Mouse (Mus musculus) CD8-positive naive resting alpha-beta T cell, adult 2 months (primary cell): ENCODE measurements around the gene Zyx.

Experiments
- DNase-seq, 2 experiments: peaks; one replicate each; pipeline ENCODE4 v3.0.0; 2022; ENCODE audit warnings: low read depth in 2 of 2, low spot score in 2 of 2

Zyx gene

DNA sequence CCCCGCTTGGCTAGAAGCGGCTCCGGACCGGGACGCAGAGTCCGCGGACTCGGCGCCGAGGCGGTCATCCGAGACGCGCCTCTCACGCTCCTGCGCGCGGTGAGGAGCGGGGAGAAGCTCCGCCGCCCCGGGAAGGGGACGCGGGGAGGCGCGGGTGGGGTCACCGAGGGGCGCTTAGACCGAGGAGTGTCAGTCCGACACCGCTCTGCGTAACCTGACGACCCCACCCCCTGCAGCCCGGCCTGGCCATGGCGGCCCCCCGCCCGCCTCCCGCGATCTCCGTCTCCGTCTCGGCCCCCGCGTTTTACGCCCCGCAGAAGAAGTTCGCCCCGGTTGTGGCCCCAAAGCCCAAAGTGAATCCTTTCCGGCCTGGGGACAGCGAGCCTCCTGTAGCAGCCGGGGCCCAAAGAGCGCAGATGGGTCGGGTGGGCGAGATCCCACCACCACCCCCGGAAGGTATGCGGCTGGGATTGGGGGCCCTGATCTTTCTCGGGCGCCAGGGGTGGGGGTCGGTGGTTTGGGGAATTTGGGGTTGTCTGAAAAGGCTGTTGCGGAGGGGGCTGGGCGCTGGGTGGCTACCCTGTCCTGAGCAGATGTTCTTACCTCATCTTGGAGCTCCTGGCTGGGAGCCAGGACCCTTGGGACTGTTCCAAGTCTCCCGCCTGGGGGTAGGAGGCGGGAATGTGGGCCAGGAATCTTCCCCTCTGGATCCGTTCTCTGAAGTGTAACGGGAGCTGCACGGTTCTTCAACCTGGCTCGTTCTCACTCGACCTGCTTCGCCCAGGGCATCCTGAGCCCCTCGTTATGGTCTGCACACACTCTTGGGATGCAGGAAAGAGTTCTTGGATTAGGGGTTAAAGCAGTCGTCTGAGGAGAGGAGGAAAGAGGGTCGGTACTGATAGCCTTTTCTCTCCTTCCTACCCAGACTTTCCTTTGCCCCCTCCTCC, 864 bp downstream of the Zyx start:
- DNase-seq = no peak

DNA sequence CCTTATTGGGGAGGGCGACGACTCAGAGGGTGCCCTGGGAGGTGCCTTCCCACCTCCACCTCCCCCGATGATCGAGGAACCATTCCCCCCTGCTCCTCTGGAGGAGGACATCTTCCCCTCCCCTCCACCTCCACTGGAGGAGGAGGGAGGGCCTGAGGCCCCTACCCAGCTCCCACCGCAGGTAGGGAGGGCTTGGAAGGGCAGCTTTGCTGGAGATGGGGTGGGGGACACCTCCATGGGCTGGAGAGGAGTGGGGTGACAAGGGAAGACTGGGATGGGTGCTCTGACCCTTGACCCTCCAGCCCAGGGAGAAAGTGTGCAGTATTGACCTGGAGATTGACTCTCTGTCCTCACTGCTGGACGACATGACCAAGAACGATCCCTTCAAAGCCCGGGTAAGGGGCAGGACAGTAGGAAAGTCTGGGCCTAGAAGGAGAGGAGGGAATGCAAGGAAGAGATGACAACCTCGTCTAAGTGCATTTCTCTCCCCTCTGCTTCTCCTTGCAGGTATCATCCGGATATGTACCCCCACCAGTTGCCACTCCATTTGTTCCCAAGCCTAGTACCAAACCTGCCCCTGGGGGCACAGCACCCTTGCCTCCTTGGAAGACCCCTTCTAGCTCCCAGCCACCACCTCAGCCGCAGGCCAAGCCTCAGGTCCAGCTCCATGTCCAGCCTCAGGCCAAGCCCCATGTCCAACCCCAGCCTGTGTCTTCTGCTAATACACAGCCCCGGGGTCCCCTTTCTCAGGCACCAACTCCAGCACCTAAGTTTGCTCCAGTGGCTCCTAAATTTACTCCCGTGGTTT, 1.7 kb downstream of the Zyx start:
- no peak for DNase-seq

DNA sequence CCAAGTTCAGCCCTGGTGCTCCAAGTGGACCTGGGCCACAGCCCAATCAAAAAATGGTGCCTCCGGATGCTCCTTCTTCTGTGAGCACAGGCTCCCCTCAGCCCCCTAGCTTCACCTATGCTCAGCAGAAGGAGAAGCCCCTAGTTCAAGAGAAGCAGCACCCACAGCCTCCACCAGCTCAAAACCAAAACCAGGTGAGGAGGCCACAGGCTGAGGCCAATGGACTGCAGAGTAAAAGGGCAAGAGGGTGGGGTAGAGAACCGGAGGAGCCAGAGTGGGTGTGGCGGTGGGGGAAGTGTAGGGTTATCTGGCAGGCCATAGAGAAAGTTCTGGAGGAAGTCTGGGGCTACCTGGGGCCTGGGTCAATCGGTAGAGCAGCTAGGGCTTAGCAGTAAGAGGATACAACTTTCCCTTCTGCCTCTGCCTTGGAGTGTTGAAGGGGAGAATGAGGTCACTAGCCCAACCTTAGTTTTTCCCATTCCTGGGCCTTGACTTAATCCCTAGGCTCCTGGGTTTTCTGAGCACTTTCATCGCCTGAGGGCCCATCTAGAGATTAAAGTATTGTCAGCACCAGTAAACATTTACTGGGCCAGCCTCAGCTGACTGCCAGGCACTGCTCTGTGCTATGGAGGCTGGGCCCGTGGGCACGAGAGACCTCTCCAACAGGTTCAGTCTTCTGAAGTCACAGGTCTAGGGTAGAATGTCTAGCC, 2.5 kb downstream of the Zyx start:
- DNase-seq = no peak

DNA sequence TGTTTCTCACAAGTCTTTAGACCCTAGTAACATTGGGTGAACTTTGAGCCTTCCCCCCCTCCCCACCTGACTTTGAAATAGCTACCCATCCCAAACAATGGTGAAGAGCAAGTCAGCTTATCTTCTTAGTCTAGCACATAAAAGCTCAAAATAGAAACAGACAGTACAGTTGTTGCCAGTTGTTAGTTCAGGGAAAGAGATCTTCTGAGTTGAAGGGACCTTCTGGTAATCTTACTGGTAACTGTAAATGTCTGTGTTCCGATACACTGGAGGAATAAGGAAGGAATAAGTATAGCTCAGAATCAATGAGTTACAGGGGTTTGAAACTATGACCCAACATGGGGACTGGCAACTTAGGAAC, 3.0 kb downstream of the Zyx start:
- DNase-seq = no peak

DNA sequence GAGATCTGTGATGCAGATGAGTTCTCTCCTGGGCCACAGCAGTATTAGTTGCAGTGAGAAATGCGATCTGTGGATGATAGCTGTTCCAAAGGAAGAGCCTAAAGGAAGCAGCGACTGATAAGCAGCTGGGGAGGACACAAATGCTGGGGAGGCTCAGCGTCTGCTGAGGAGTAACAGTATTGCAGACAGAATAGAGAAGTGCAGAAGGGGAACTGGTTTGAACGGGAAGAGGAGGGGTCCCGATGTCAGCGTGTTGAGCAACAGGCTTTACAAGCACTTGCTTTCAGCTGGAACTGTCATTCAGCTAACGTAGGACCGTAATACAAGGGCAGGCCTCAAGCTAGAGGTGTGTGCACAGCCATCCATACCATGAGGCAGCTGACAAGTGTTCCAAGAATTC, 3.8 kb downstream of the Zyx start:
- no peak for DNase-seq

DNA sequence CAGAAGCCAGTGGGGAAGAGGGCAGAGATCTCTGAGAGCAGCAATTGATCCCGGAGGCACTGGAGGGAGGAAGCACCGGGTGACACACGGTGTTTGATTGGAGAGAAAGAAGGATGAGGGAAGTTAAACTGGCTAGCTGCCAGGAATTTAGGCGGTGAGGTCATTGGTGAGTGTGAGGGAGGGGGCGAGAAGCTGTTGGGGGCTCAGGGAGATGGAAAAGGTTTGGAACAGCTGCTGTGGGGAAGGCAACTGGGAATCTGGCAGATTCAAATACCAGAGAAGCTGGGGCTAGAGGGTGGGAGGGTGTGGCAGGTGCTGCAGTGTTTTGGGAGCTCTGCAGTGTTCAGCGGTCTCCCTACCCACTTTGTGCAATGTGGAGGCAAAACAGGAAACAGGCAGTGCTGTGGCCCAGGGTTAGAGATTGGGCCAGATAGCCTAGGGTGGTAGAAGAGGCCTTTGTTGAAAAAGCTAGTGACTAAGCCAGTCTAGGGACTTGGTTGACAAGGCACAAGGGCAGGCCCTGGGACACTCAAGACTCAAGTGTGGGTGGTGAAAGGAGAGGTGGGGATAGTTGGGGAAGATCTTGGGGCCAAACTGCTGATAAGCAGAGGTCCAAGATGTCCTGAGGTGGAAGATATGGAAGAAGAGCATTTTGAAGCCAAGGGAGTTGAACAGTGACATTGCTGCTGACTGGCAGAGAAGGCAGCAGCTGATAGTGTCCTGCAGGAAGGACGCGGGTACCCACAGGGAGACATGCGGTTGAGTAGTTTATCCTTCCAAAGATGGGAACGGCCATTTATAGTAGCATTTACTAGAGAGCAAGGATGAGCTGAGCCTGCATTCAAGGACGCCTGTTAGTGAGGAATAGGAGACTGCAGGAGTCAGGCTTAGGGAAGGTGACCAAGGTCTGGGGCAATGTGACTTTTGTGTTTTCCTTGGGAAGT, 4.9 kb downstream of the Zyx start:
- DNase-seq = no peak

DNA sequence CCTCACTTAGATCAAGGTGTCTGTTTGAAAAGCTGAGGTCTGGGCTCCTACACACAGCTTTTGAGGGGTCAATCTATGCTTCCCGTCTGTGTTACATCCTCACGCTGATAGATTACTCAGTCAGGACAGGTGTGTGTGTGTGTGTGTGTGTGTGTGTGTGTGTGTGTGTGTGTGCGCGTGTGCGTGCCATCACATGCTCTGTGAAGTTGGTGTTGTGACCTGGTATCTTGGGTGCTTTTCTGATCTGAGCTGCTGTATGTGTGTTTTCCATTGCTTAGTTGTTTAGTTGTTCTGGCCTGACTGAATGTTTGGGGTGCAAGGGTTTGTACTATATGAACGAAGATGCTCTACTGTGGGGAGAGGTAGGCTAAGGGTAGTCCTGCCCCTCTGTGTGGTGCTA, 5.9 kb downstream of the Zyx start:
- no peak for DNase-seq

DNA sequence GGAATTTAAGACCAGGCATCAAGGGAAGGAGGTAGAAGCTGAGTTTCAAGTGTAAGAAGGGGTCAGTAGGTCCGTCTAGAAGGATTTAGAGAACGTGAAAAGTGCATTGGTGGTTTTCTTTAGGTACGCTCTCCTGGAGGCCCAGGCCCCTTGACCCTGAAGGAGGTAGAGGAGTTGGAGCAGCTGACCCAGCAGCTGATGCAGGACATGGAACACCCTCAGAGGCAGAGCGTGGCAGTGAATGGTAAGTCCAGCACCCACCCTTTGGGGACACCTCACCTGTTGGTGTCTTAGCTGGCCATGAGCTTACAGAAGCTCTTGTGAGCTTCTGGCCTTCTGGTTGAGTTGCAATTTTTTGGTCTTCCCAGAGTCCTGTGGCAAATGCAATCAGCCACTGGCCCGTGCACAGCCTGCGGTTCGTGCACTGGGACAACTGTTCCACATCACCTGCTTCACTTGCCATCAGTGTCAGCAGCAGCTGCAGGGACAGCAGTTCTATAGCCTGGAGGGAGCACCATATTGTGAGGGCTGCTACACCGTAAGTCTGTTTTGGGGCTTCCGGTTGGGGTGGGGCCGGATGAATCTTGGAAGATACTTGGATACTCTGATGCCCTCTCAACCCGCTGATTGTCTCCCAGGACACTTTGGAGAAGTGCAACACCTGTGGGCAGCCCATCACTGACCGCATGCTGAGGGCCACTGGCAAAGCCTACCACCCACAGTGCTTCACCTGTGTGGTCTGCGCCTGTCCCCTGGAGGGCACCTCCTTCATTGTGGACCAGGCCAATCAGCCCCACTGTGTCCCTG, 6.6 kb downstream of the Zyx start:
- no peak for DNase-seq

DNA sequence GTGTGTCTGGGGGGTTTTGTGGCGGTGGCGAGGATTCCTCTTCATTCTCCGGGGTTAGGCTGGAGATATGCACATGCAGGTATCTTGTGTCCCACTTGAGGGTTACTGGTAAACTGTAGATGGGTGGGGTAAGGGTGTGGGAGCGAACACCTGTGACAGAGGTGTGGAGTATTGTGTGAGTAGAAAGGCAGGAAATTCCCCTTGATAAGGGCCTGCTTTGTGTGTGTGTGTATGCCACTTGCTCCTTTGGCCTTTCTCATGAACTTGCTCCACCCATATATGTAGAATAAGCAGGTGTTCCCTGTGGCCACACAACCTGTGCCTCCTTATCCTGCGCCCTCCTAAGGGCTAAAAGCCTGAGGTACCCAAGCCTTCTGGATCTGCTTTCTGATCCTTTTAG, 7.5 kb downstream of the Zyx start:
- no peak for DNase-seq

DNA sequence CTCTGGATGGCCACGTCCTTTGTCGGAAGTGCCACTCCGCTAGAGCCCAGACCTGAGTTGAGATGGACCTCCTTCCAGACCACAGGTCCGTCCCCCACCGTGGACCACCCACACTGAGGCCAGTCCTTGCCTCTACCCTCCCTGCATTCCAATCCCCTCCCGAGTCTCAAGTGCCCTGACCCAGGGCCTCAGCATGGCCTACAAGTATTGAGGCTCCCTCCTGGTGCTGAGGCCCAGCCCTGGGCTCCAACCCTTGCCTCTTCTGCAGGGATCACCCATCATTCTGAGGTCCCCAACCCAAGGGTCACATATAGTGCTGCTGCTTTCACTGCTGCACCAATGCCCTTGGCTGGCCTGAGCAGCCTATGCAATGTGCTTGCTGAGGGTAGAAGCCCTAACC, 8.5 kb downstream of the Zyx start:
- DNase-seq = no peak

DNA sequence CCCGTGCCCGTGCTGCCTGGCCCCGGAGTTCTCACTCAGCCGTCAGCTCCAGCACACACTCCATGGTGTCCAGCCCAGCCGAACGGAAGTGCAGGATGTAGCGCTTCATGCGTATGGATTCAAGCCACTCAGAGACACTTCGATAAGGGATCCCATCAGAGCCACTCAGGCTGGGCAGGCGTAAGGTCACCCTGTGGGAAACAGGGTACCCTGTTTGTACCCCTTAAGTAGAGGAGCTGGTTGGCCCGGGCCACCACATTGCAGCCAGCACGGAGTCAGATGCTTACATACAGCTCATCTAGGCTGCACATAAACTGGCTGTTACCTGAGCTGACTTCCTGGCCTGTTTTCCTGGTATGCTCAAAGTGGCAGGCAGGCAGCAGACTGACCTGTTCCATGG, 9.5 kb downstream of the Zyx start:
- DNase-seq = no peak

DNA sequence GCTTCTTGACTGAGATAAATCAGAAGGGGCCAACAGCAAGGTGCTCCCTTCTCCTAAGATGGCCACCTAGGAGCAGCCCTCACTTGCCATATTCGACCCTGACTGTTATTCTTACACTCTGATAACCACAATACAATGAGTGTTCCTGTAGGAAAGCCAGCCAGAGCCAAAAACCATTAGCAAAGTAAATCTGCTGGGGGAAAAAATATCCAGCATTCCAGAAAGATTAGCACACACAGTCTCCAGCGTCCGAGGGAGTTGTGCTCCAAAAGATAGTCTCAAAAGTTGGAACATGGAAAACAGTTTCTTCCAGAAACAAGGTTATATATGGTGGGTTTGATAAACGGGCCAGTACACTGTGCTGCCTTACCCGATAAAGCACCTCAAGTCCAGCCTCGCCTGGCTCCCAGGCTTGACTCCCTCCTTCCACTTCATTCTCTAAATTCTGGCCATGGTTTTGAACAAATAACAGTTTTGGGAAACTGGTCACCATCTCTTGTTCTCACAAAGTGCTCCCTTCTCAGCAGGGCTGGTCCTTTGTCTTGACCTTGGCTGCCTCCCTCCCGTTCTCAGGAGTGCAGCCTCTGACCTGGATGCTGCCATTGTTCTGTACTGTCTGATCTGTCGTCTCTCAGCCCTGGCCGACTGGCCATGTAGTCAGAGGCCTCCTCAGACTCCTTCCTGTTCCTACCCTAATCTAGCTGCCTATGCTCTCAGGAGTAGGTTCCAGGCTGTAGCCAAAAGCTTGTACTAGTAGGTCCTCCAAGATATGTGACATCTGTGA, 10.1 kb downstream of the Zyx start:
- no peak for DNase-seq

DNA sequence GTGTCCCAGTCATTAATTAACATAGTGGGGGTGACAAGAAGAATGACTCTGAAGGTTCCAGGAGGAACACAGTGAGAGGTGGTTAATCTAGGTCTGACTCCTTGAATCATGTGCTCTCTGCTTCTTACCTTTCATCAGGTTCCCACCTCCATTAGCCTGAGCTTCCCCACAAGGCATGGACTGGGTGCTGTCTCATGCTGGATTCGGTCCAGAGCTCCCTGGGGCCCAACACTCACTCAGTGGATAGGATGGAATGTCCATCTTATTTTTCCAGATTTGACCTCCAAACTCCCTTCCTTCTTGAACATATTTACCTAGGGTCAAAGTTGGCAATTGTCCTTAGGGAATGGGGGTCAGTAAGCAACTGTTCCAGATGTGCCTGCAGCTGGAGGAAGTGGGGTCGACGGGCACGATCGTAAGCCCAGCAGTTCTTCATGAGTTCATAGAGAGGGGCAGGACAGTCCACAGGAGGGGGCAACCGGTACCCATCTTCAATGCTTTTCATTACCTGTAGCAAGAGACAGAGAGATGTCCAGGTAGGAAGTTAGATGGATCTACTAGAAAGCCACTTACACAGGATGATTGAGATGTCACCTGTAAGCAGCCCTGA, 10.9 kb downstream of the Zyx start:
- no peak for DNase-seq

DNA sequence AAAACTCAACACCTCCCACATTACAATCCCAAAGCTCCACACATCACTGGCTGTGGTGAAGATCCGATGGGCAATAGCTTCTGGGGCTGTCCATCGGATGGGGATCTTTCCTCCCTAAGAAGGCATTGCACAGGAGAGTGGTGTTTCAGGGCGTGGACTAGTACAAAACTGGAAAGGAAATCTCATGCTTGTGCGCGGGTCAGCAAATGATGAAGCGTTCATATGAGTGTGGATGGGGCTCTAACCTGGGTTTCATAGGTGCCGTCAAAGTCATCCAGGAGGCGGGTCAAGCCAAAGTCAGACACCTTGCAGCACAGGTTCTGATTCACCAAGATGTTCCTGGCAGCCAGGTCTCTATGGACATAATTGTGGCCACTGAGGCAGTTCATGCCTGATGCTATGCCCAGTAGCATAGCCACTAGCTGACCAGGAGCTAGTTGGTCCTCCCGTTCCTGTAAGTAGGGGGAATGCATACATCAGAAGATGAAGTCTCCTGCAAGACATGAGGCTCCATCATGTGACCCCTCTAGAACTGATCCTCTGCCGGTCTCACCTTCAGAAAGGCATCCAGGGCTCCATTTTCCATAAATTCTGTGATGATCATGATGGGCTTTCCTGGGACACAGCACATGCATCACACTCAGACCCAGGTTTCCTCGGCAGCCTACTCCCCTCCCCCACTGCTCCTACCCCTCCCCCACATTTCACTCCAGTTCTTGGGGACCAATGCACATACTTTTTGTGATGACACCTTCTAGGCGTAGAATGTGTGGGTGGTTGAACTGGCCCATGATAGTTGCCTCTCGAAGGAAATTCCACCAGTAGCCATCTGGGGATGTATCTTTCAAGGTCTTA, 11.8 kb downstream of the Zyx start:
- no peak for DNase-seq

DNA sequence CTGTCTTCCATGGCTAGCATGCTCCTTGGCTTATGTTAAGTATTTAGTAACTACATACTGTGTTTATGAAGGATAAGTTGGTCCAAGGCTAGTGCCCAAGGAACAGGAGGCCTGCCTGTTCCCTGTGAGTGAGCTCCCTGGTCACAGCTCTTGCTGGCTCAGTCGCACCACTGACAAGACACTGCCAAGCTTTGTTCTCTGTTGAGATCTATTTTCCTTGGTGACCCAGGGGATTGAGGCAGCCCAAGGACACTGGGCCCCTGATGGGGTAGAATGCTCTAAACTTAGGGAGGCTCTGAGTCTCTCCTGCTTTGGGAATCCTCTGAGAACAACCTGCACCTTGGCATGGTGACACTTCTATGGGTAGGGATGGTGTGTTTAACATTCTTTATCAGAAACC, 12.6 kb downstream of the Zyx start:
- DNase-seq = no peak

DNA sequence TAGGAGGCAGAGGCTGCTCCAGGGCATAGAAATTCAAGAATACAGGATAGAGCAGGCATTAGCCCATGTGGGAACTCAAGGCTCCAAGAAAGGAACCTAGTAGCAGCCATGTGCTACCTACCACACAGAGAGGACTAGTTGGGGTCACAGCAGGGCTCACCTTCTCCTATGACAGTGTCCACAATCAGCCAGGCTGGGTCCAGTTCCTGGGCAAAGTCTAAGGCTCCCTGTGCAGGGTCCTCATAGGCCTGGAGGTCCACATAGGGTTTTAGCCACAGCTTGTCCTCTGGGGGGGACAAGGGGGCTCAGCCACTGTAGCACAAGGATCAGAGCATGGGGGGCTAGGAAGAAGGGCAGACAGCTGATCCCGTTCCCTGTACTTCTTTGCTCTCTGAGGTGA, 13.1 kb downstream of the Zyx start:
- DNase-seq = no peak

DNA sequence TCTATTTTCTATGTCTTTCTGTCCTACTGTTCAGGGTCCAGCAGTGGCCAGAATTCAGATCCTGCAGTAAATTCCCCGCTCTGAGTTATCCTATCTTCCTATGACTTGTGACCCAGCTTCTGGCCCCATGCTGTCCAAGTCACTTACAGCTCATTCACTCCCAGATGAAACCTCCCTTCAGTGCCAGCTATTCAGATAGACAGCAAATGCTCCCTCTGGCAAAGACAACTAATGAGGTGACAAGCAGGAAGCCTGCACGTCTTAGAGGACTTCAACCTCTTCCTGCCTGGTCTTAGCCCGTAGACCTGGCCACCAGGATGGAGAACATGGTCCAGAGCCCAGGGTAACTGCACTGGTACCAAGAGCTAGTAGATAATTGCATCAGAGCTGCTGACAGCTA, 13.5 kb downstream of the Zyx start:
- no peak for DNase-seq

DNA sequence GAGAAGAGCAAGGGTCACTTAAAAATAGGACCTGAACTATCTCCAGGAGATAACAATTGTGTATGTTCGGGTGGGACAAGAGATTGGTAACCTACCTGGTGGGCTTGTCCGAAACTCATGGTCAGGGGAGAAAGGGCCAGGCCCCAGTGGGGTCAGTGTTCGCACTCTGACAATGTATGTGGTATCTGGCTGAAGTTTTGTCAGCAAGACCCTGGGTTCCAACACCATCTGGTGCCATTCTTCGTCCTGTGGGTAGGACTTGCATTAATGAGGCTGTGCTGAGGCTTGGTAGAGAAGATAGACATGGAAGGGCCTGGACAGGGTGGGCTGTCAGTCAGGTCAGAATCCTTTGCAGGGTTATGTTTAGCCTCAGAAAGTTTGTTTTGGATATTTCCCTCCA, 14.6 kb downstream of the Zyx start:
- no peak for DNase-seq
